Mouse (Mus musculus) A20 (cell line): ENCODE measurements around the gene Ttc21b.

Source experiments
- DNase-seq: peaks from one replicate; pipeline ENCODE4 v3.0.0-alpha.2; 2011; ENCODE audit warnings: low read depth, low spot score

Ttc21b gene

DNA sequence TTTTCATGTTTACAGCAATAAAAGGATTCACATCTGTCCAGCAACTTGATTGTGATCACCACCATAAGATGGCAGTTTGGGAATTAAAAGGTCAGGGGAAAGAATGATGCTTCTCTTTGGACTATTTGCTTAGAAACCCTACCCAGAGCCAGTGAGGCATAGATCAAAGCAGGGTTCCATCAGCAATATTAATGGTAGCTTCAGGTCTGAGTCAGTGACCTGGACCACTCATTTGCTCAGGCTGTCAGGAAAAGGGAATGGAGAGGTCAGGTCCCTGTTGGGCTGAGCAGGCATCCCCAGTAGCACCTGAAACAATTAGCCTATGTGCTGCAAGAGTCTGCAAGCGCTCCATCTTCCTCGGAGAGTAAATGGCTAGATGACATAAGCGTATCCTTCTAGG, 84.8 kb downstream of the Ttc21b start:
- no peak for DNase-seq

DNA sequence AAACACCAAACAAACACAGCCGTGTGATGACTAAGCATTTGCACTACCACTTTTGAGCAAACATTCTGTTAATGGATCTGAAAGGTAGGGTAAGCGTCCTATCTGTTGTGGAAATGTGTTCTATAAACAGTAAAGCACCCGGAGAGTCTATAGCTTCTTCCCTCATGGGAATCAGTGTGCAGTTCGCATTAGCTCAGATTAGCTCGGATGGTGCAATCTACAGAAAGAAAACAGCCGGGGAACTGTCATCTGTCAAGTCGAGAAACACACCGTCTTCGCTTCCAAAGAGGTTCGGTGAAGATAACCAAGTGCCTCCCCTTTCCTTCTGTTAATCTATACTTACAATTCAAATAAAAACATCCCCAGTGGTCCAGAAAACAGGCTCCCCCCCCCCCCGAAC, 85.7 kb downstream of the Ttc21b start:
- no peak for DNase-seq

DNA sequence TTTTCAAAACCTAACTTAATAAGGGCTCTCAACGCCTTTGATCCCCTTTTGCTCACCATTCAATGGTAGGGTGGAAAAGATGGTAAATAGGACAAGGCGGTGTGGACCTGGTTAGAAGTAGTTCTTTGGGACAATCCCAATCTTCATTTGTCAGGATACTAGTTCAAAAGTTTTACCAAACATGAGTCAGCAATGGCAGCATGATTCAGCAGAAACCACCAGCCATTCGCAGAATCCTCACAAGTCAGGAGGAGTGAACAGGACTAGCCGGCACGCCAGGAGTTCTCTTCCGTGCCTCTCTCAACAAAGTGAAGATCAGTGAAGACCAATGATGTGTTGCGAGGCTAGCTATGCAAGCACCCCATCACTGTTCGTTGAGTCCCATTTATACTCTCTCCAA, 91.4 kb downstream of the Ttc21b start:
- no peak for DNase-seq

DNA sequence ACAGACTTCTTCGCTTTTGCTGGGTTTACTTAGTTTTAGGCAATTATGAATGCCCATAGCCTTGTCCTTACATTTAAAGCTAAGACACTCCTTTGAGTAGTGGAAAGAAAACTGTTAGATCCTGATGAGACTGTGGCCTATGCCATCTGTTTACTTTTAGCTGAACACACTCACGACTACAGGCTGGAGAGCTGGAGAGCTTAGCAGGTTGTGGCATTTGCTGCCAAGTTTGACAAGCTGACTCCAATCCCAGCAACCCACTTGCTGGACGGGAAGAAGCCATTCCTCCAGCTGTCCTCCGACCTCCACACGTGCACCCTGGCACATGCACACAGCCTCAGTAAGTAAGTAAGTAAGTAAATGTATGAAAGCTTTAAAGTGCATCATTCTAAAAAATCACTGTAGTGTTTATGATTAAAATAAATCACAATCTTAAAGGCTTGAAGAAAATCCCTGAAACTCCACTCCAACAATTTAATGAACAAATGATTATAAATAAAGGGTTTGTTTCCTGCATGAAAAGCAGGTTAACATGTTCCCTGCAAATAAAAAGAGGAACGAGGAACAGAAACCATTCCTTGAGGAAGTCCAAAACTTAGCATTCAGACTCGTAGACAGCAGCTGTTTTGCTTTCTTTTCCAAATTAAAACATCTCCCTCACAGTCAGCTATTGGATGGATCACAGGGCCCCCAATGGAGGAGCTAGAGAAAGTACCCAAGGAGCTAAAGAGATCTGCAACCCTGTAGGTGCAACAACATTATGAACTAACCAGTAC, 98.1 kb downstream of the Ttc21b start:
- no peak for DNase-seq

DNA sequence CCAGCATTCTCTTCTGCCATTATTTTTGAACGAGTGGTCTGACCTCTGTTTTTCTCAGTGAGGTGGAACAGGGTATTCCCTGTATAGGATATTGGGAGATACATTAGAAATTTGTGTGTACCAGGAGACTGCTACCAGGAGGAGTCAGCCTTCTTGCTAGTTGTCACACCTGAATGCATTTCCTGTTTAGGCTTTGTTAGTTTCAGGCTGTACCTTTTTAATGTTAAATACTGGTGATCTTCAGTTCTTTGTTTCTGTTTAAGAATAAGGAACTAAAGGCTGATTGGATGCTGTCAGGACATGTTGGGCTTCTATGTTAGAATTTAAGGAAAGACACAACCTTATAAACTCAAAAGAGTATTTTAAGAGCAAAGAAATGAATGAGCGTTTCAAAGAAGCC, 105.0 kb downstream of the Ttc21b start:
- no peak for DNase-seq

DNA sequence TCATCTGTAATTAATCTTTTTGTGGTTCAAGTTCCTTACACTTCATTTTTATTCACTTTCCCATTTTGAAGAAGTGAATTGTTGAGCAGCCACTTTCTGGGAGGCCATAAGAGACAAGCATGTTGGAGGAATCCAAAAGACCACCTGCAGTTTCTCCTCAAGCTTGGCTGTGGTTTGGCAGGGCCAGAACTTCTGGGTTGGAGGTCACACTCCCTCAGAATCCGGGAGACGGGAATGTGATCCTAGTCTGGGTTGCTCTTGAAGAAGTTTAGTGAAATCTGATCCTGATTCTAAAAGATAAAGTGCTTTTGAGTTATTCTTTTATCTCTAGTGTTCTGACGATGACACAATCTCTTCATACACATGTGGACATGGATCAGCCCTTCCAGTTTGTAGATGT, 105.9 kb downstream of the Ttc21b start:
- DNase-seq: no peak

DNA sequence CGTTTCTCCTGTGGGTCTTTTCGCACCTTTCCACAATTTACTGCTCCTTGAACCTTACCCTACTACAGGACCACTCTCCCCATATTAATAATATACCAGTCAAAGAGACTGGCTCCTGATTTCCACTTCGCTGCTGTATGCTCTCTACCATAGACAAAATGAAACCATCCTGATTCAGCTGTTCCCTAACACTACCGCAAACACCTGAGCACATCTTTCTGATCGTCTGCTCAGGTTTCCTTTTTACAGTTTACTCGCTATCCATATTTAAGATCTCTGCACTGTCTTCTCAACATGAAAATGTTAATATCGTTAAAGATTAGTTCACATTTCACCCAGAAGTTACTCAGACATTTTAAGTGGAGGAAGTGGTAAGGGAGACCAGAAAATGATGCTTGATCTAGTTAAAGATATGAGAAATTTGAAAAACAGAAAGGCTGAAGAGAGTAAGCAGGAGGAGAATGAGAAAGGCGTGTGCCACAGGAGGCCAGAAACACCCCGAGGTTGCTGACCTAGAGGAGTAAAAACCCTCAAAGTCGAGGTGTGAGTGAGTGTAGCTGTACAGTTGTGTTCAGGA, 107.7 kb downstream of the Ttc21b start:
- no peak for DNase-seq

DNA sequence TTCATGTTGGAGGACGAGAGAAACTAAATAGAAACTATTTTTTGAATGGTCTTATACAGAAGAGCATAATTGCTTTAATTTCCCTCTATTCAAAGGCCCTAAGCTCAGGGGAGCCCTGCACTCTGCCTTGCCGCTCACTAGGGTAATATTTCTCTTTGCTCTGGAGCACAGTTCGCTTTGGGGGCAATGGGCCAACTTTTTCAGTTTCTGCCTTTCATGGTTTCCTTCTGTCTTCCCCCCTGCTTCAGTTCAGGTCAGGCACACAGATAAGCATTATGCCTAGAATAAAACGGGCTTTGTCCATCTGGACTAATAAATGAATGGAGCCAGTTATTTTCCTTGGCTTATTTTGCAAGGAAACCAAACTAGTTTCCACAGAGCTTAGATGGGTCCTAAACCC, 109.9 kb downstream of the Ttc21b start:
- DNase-seq: no peak

DNA sequence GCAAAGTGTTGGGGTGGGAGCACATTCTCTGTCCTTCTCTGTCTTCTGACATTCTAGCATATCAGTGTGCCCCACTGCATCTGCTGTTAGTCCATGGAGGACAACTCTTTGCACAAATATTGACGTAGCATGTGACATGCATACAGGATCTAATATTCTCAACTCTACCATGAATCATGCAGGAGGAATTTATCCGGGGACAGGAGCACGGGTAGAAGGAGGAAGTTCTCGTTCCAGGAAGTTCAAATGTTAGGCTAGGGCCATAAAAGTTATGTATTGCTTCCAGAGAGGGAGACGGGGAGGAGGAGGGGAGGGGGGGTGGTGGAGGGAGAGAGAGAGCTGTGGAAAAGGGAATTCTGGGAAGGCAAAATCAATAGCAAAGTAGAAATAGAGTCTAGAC, 111.6 kb downstream of the Ttc21b start:
- DNase-seq: no peak

DNA sequence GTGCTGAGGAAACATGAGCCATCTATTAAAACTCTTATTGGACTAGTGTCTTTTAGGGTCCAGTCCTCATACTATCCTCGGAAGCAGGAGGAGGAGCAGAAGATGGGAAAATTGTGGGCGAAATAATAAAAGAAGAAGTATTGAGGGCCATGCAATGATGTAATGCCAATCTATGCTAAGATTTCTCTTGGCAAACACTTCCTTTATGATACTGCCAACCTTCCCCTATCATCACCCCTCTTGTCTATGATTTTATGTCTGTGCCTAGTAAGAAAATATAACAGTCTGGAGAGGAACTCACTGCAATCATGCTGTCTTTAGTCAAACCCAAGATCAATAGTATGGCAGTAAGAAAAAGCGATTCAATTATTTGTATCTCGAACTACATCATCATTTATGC, 113.1 kb downstream of the Ttc21b start:
- no peak for DNase-seq

DNA sequence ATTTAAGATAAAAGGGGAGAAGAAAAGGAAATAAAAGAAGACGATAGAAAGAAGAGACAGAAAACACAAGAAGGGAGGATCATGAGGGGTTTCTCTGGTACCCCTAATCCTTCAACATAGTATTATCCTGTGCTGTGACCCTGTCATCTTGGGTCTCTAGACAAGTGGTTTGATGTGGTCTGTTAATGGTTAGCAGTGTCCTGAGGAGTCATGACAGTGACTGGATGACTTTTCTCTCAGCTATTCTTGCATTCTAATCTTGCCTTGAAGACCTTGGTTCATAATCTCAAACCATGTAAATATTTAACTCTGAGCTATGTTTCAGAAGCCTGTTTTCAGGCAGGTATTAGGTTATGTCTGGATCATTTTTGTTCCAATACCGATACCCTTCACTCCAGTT, 113.7 kb downstream of the Ttc21b start:
- no peak for DNase-seq

DNA sequence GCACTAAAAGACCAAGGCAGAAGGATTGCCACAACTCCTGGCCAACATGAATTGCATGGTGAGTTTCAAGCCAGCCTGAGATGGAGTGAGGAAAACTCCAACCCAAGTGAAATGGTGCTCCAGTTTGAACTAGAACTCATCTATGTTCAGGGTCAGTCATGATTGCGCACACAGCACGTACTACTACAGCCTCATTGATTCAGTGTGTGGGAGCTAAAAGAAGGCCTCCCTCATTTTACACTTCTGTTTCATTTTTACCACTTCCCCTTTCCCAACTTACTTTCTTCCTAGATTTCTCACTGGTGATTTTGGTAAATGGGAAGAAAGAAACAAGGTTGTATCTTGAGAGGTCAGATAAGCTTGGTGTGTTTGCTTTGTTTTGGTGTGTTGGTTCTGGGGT, 114.1 kb downstream of the Ttc21b start:
- DNase-seq: no peak

DNA sequence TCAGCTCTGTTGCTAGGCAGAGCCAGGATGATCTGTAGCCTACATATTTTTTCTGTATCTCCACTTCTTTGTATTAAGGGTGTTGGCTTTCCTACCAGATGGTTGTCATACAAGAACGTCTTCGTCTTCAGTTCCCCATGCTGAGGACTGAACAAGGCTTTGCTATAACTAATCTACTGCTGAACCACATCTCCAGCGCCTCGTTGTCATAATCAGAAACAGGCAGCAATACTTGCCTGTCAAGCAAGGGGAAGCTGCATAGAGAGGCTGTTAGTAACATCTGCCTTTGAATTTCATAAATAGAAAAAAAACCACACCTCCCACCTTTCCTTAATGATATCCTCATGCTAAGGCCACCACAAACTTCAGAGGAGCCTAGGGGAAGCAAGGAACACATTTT, 116.2 kb downstream of the Ttc21b start:
- no peak for DNase-seq
